Mouse (Mus musculus) frontal cortex, postnatal 36 days (tissue): ENCODE measurements at regions not wholly inside any gene's neighbourhood (a gene's known extent, or its start where the extent isn't known, plus 50 kb on each side); places are given as distances from the start of the nearest gene placed in this dataset.

ENCODE experiments used
- DNase-seq, 2 experiments: peaks; one replicate each; pipeline ENCODE4 v3.0.0; 2022; ENCODE audit warnings: low spot score in 2 of 2

GRCm38 (mm10) chr13:106738011-106738410 lies 198.7 kb downstream of the Ipo11 start:
- DNase-seq, result no peak

GRCm38 (mm10) chr13:106734323-106734722 lies 202.4 kb downstream of the Ipo11 start:
- peak in 1 of 2 experiments; percentile 66 for DNase-seq

- DNase-seq, result no peak
Observed at GRCm38 (mm10) chr13:106732906-106733305, 203.9 kb downstream of the Ipo11 start.

- peak in 1 of 2 experiments; percentile 58 for DNase-seq
Observed at GRCm38 (mm10) chr13:106723315-106723714, 213.4 kb downstream of the Ipo11 start.

- no peak for DNase-seq
Observed at GRCm38 (mm10) chr13:106721167-106721566, 215.6 kb downstream of the Ipo11 start.

DNA sequence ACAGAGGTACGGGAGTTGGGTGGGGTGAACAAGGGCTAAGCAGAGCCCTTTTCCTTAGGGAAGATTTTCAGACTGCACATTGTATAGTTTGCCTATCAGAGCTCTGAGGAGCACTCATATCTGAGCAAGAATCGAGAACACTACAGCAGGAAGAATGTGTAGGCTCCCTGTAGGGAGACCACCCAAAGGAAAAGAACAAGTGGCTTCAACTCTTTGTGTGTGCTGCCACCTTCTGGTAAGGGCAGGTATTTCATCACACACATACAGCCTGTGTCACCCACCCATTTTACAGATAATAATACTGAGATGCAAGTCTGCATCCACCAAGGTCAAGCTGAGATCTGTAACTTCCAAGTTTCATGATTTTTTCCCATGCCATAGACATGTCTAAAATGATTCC lies 221.0 kb downstream of the Ipo11 start:
- peak in 1 of 2 experiments; percentile 46 for DNase-seq

- no peak for DNase-seq
Observed at GRCm38 (mm10) chr13:106715234-106715633, 221.5 kb downstream of the Ipo11 start.

DNA sequence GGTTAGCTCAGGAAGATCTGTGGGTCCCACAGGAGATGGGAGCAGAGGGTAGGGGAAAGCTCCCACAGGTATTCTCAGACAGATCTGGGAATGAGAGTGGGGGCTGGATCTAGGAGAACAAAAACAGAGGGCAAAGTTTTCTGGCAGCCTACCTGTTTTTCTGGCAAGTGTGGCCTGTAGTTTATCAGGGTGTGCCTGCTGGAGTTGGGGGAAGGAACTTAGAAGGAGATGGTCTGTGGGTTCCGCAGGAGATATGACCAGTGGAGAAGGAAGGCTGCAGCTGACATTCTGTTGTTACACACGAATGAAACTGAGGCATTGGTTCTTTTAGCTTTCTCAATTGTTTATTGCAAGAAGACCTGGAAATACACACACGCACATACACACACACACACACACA lies 226.2 kb downstream of the Ipo11 start:
- no peak for DNase-seq

DNA sequence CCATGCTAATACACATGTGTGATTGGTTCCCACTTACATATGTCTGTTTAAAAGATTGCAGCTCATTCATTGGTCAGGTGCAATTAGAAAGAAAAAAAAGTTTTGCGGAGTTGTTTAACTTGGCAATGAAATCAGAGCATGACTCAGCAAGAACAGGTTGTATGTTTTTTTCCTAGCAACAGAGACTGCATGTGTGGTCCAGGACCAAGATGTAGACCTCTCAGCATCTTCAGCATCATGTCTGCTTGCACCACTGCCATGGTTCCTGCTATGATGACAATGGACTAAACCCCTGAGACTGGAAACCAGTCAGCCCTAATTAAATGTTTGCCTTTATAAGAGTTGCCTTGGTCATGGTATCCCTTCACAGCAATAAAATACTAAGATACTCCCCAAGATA lies 236.4 kb downstream of the Ipo11 start:
- no peak for DNase-seq

GRCm38 (mm10) chr13:106699957-106700356 lies 236.8 kb downstream of the Ipo11 start:
- DNase-seq, result no peak

DNA sequence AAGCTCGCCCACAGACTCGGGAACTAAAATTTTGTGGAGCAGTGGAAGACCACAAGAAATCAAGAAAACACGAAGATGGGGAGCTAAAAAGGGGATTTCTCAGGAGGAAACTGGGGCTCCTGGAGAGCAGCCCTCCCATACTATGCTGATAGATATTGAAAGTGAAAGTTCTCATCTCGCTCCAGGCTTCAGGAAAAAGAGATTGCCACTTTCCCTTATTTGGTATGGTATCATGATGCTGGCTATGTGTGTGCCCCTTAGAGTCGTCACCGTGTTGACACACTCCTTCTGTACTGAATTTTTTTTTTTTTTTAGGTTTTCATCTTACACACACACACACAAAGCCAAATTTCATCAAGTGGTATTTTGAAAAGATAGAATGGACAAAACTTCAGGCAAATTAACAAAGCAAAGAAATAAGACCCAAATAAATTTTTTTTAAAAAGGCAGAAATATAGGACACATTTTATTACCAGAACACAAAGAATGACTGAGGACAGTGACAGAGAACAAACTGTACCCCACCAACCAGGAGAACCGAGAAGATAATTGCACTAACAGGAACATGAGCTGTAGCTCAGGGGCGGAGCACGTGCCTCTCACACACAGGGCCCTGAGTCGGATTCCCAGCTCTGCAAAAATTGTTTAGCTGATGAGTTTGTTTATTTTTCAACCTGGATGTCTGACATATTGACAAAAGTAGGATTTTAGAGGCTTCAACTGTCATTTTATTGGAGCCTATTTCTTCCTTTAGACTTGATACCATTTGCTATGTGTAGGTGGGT lies 244.8 kb downstream of the Ipo11 start:
- DNase-seq, result no peak

- DNase-seq, result peak in 1 of 2 experiments; percentile 40
Observed at GRCm38 (mm10) chr13:106690125-106690524, 246.6 kb downstream of the Ipo11 start.

DNA sequence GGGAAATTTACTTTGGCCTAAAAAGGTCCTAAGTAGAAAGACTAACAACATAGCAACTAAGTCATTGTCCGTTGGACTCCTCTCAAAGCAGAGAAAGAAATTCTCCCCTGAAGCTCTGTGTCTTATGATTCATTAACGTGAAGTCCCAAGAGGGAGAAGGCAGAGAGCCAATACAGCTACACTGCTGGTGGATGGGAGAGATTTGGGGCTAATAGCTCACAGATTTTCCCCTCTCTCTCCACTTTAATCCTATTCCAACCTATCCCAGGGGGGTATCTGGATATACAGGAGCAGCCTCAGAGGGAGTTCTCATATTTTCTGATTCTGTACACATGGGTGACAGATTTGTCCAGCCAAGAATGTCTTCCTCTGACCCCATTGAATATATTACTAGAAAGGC lies 247.1 kb downstream of the Ipo11 start:
- no peak for DNase-seq

DNA sequence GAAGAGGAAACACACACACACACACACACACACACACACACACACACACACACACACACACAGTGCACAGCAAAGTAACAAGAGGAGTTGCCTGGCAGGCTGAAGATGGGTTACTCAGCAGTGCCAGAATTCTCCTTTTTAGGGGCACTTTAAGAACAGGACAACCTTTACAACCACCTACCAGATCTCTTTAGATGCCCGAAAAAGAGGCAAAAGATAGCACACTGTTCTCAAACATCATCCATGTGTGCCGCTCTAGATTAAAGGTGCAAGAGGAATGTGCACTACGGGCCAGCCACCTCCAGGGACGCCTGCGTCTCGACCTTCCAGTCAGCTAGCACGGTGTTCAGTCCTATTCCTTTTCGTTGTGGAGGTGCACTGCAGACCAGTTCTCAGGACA lies 247.7 kb downstream of the Ipo11 start:
- peak in 1 of 2 experiments; percentile 29 for DNase-seq

- DNase-seq, result no peak
Observed at GRCm38 (mm10) chr13:106669665-106670064, 267.1 kb downstream of the Ipo11 start.

GRCm38 (mm10) chr13:106662195-106662594 lies 274.6 kb downstream of the Ipo11 start:
- DNase-seq, result no peak

GRCm38 (mm10) chr13:106649363-106649762 lies 287.4 kb downstream of the Ipo11 start:
- DNase-seq, result no peak

GRCm38 (mm10) chr13:106643302-106643975 lies 293.3 kb downstream of the Ipo11 start:
- DNase-seq, result no peak

DNA sequence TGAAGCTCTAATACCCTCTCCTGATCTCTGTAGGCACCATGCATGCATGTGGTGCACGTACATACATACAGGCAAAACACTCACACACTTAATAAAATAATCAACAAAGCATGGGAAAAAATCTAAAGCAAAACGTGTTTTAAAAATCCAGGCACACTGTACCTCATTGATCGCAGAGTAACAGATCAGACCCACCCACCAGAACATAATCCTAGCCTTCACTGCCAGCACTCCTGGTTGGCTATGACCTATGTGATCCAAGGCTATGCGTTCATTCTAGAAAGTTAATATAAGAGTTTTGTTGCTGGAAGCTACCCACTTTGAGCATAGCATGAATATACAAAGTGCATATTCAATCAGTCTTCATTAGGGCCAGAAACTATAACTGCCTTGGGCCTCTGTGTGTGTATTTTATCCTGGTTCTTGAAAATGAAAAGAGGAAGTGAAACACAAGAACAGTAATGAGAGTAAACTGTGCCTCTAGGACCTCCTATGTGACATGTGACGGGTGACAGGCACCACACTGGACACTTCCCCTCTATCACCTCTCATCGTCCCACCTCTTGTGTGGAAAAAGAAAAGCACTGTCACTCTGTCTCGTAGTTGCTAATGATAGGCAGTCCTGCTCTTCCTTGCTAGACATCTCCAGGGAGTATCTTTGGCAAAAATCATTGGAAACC lies 297.9 kb downstream of the Ipo11 start:
- no peak for DNase-seq

- no peak for DNase-seq
Observed at GRCm38 (mm10) chr13:106591729-106592128, 345.0 kb downstream of the Ipo11 start.

DNA sequence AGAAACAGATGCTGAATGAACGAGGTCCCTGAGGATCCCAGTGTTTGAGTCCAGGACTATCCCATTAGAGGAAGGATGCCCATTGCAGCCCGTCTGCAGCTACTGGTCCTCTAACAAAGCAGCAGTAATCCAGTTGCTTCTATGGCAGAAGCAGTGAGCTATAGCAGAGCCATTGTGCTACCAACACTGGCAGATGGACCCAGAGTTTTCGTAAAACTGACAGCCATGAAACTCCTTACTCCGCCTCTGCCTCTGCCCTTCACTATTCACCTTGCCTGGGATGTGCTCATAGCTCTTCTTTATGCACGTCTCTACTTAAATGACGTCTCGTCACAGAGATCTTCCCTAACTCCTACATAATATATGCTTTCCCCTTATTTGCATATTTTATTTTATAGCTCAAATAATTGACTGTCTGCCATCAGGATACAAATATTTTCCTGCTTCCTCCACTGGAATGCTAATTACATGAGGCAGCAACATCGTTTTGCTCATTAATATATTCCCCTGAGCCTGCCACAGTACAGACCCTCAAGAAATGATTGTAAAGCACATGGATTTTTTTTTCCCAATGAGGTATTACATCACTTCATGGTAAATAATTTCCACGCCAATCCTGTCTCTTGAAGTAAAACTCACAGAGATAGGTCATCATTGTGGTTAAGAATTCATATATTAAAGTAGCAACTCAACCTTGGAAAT lies 368.9 kb downstream of the Ipo11 start:
- no peak for DNase-seq

DNA sequence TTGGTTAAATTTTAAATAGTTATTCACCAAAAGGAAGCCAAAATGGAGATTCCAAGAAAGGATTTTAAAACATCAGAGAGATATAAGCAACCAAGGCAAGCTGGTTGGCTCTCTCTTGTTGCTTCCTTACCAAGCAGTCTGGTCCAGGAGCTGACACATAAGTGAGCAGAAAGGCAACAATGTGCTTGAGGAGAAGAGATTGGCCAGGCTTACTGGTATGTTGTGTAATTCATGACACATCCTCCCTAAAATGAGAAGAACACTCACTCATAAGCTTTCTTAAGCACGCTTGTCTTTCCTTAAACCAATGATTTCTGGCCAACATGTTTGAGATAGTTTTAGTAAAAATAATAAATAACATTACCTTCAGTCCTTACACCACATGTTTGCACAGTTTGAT lies 374.2 kb downstream of the Ipo11 start:
- peak in 1 of 2 experiments; percentile 1 for DNase-seq
